Mouse (Mus musculus) large intestine, adult 2 months (tissue): Measurements from ENCODE around the gene Dnah7c. TPM values are rescaled to one million over a fixed set of nuclear protein-coding genes. Genes with fewer than 3 reads are reported as not detected.
"Not testable (repeated sequence)": the region's sequence is repeated elsewhere in the genome, so short reads cannot be mapped to it uniquely, and the experiment has no call there.

Experiments used
- DNase-seq: peaks from one replicate; pipeline ENCODE4 v3.0.0-alpha.2; 2012; ENCODE audit warnings: low read depth, low spot score
- WGBS: fragments of 180-500 bp; shearing (Covaris S2); methylation state at CpG from one replicate; pipeline ENCODE4 v1.1.7; 2018; 5-methylcytosine and 5-hydroxymethylcytosine counted together
- polyA plus RNA-seq: library from polyadenylated mRNA; depleted of rRNA; stranded (reverse); fragments of >200 nt; gene quantifications from 2 replicates; pipeline ENCODE4 v1.2.3, GENCODE M21; 2012

The Dnah7c gene
- polyA plus RNA-seq, 1 experiment = not detected

GRCm38 (mm10) chr1:46725266-46725665, 299.9 kb downstream of the Dnah7c start:
- DNase-seq = no peak
- WGBS = 57% methylated on average over 1 of the region's 1 CpGs

GRCm38 (mm10) chr1:46725719-46726118, 300.3 kb downstream of the Dnah7c start:
- not testable (repeated sequence) for DNase-seq
- 84% methylated on average over 2 of the region's 2 CpGs for WGBS

GRCm38 (mm10) chr1:46729731-46730130, 304.3 kb downstream of the Dnah7c start:
- DNase-seq = not testable (repeated sequence)
- 88% methylated on average over 3 of the region's 3 CpGs for WGBS

GRCm38 (mm10) chr1:46733405-46734106, 308.2 kb downstream of the Dnah7c start:
- not testable (repeated sequence) for DNase-seq
- WGBS = 68% methylated on average over 2 of the region's 2 CpGs

- DNase-seq = not testable (repeated sequence)
- 82% methylated on average over 2 of the region's 2 CpGs for WGBS
Measured at GRCm38 (mm10) chr1:46734455-46734854, 309.1 kb downstream of the Dnah7c start.

- 53% methylated on average over 3 of the region's 3 CpGs for WGBS
- DNase-seq = not testable (repeated sequence)
Measured at GRCm38 (mm10) chr1:46764600-46764999, 339.2 kb downstream of the Dnah7c start.

- not testable (repeated sequence) for DNase-seq
Measured at GRCm38 (mm10) chr1:46769318-46769717, 343.9 kb downstream of the Dnah7c start.

GRCm38 (mm10) chr1:46770077-46770695, 344.8 kb downstream of the Dnah7c start:
- 86% methylated on average over 7 of the region's 7 CpGs for WGBS
- DNase-seq = not testable (repeated sequence)

GRCm38 (mm10) chr1:46782227-46782626, 356.8 kb downstream of the Dnah7c start:
- not testable (repeated sequence) for DNase-seq
- 73% methylated on average over 4 of the region's 4 CpGs for WGBS

GRCm38 (mm10) chr1:46805074-46805473, 379.7 kb downstream of the Dnah7c start:
- WGBS = 79% methylated on average over 1 of the region's 1 CpGs
- DNase-seq = no peak

- not testable (repeated sequence) for DNase-seq
- WGBS = 87% methylated on average over 4 of the region's 4 CpGs
Measured at GRCm38 (mm10) chr1:46808630-46809029, 383.2 kb downstream of the Dnah7c start.

- WGBS = 95% methylated on average over 5 of the region's 5 CpGs
- DNase-seq = no peak
Measured at GRCm38 (mm10) chr1:46817934-46818333, 392.5 kb downstream of the Dnah7c start.

- no peak for DNase-seq
- 76% methylated on average over 4 of the region's 4 CpGs for WGBS
Measured at GRCm38 (mm10) chr1:46822256-46822972, 397.0 kb downstream of the Dnah7c start.

GRCm38 (mm10) chr1:46830066-46830843, 404.9 kb downstream of the Dnah7c start:
- whole genome bisulfite sequencing = 77% methylated on average over 2 of the region's 2 CpGs
- no peak for DNase-seq

GRCm38 (mm10) chr1:46831927-46832326, 406.5 kb downstream of the Dnah7c start:
- no peak for DNase-seq

GRCm38 (mm10) chr1:46843406-46843805, 418.0 kb downstream of the Dnah7c start:
- WGBS = 39% methylated on average over 4 of the region's 4 CpGs
- no peak for DNase-seq

More at GRCm38 (mm10) chr1:46831927-46832326, 406.5 kb downstream of the Dnah7c start:
- WGBS = 88% methylated on average over 5 of the region's 5 CpGs

GRCm38 (mm10) chr1:46844281-46844680, 418.9 kb downstream of the Dnah7c start:
- 60% methylated on average over 2 of the region's 2 CpGs for WGBS
- DNase-seq = no peak

GRCm38 (mm10) chr1:46845221-46845620, 419.8 kb downstream of the Dnah7c start:
- DNase-seq = no peak
- WGBS = 48% methylated on average over 5 of the region's 5 CpGs

- peak; percentile 64 for DNase-seq
- 24% methylated on average over 1 of the region's 1 CpGs for WGBS
Measured at GRCm38 (mm10) chr1:46849758-46850157, 424.4 kb downstream of the Dnah7c start.

GRCm38 (mm10) chr1:46851586-46851985, 426.2 kb downstream of the Dnah7c start:
- 38% methylated on average over 4 of the region's 4 CpGs for WGBS
- no peak for DNase-seq
